Comparison of ENCODE assay signal across 1 mouse cellular context in genomic region chr13:23488400-23489322, GRCm38 (mm10).
TF ChIP-seq lines count a peak whose summit lies in the region.

TSS of gene Btn2a2 (minus strand) at chr13:23488857.

TF ChIP-seq in CH12.LX, 34 proteins besides CTCF, POLR2A, EP300 and RAD21 (continued from another document):
- TF ChIP-seq POLR2AphosphoS2 (IDR thresholded peaks at IDR 0.05; ENCODE audit: low read depth, low read length), result no peak
TF ChIP-seq in CH12.LX: peak in this region for 7.
